In the genomic region with DNA sequence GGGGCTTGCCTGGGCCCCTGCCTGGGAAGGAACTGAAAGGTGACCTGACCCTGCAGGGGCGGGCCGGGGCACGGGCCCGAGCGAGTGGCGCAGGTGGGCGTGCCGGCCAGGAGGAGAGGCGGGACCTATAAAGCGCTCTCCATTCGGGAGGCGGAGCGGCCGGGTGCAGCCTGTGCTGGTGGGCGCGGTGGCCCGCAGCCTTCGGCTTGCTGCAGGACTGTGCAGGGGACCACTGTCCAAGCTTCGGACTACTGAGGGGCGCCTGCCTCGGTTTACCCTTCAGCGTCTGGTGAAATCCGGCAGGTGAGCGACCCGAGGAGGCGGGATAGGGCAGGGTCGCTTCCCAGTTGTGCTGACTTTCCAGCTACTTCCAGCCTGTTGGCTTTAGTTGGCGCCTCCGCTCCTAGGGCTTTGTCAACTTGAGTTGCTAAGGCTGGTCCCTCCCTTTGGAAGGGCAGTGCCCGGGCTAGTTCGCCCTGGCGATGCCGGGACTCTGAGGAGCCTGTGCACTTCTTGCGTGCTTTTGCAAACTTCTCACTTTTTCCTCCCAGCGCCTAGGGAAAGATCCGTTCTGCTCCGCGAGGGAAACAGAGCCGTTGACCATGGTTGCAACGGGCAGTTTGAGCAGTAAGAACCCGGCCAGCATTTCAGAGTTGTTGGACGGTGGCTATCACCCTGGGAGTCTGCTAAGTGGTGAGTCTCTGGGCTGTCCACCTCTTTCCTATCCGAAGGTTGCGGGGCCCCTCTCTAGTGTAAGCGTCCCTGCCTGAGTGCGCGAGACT, we compare ENCODE assay signal across 9 mouse cellular contexts. TPM values are rescaled to one million over a fixed set of nuclear protein-coding genes. Genes with fewer than 3 reads are reported as not detected.
DNase-seq lines count a peak whose midpoint lies in the region; ATAC-seq and TF ChIP-seq lines count a peak whose summit lies in the region.
"Had no signal": no experiment of that assay in that cellular context is flagged by ENCODE, and none has a peak within 500 bp of the region (broad histone marks: within the 10 kb centered on the region; RNA-seq: fewer than 3 reads in every experiment).

No protein-coding gene starts in this region.

- TF ChIP-seq EP300 in heart, postnatal 0 days (IDR thresholded peaks at IDR 0.05; ENCODE audit: low read depth), result no peak

- peaks cover 11% of the 10 kb centered on the region; the same call in 1 of the 2 replicates for H3K4me1 ChIP-seq in heart, postnatal 0 days (ENCODE audit: control insufficient read depth, insufficient read depth)

- no peaks in the 10 kb centered on the region for H3K27me3 ChIP-seq in Patski
- H3K27me3 ChIP-seq in heart, postnatal 0 days (ENCODE audit: control insufficient read depth, insufficient read depth, low read length), result no peaks in the 10 kb centered on the region

- no peak for DNase-seq in Patski (ENCODE audit: low read depth, low spot score)
- peak; percentile 56 for DNase-seq in adrenal gland, postnatal 25 days
- DNase-seq in fibroblast of lung, adult 2 months (ENCODE audit: low read depth), result peak; percentile 42
- DNase-seq in heart, postnatal 0 days (ENCODE audit: low spot score), result peak; percentile 17
- DNase-seq in kidney, postnatal 25 days, result peak; percentile 78 to 89
- peak; percentile 57 to 63 for DNase-seq in lung, postnatal 4 days
- DNase-seq in right cerebral cortex, postnatal 14 days, result peak; percentile 41
- no peak for DNase-seq in MN1 (ENCODE audit: low spot score)

- no peak for TF ChIP-seq CTCF in Patski (IDR thresholded peaks at IDR 0.05)
- TF ChIP-seq CTCF in heart, postnatal 0 days (IDR thresholded peaks at IDR 0.05; ENCODE audit: low read depth), result no peak

- in situ Hi-C loops in Patski (cut with MboI; ENCODE audit: low pct_unique_long_range_greater_than_20kb), result no loop called here

- H3K4me3 ChIP-seq in heart, postnatal 0 days (ENCODE audit: low read depth, low read length), result peak overlapping the region; percentile 57

- CTCF ChIA-PET in Patski (lab: Charles Lee), result interaction anchor here (3.7 kb wide), 1 partner anchor 10 kb away, joined by 18 read pairs; no protein-coding TSS in a partner anchor

- under 1% methylated on average over 47 of the region's 47 CpGs for WGBS in heart, postnatal 0 days

- ATAC-seq in Patski, result peak; percentile 84
- ATAC-seq in heart, postnatal 0 days (ENCODE audit: insufficient read depth, low read depth), result peak; percentile 89

- peak overlapping the region; percentile 85 for H3K4me2 ChIP-seq in heart, postnatal 0 days (ENCODE audit: low read depth, low read length)

- H3K27ac ChIP-seq in heart, postnatal 0 days (ENCODE audit: low read depth), result no peak overlapping the region

- H3K9ac ChIP-seq in heart, postnatal 0 days (replicated peaks; ENCODE audit: low read depth, low read length), result peak overlapping the region; percentile 29

- POLR2A ChIA-PET in Patski (lab: Charles Lee), result no interaction called here

- H3K9me3 ChIP-seq in heart, postnatal 0 days (replicated peaks; ENCODE audit: control insufficient read depth, low read length), result no peaks in the 10 kb centered on the region

- H3K36me3 ChIP-seq in heart, postnatal 0 days (replicated peaks; ENCODE audit: control insufficient read depth, insufficient read depth, low read length), result no peaks in the 10 kb centered on the region

RNA-seq across cellular contexts. Expression of a gene that starts 2.4 kb away (rescaled TPM):
- polyA plus RNA-seq in Patski (2021), result 29.7 TPM
- total RNA-seq in adrenal gland, postnatal 25 days (2021), result 0.70 and 1.7 TPM in 2 replicates
- 1.6 and 1.8 TPM in 2 replicates for total RNA-seq in heart, postnatal 0 days (2014; rRNA removed; ENCODE audit: low replicate concordance)
- 10.3 and 15.2 TPM in 2 replicates for polyA plus RNA-seq in heart, postnatal 0 days (2015; fragmentation: Nextera tagmentation; extraction: Ambion mirVana)

RNA-seq across cellular contexts. Expression of a gene that starts 47.6 kb away (rescaled TPM):
- polyA plus RNA-seq in Patski (2021), result not detected
- total RNA-seq in adrenal gland, postnatal 25 days (2021), result not detected in 2 replicates
- not detected in 2 replicates for total RNA-seq in heart, postnatal 0 days (2014; rRNA removed; ENCODE audit: low replicate concordance)
- polyA plus RNA-seq in heart, postnatal 0 days (2015; fragmentation: Nextera tagmentation; extraction: Ambion mirVana), result not detected in 2 replicates
- polyA plus RNA-seq: large intestine, adult 2 months had no signal

Comparison
In these comparisons a context has a peak if more than half of its experiments do, and no peak if none do; other contexts are left out.
1. DNase-seq: peak in adrenal gland, postnatal 25 days (single experiment), fibroblast of lung, adult 2 months (single experiment), heart, postnatal 0 days (single experiment), kidney, postnatal 25 days (2 of 2), lung, postnatal 4 days (2 of 2) and right cerebral cortex, postnatal 14 days (single experiment); none in Patski (single experiment) and MN1 (single experiment).